Mouse (Mus musculus) monocyte, adult 5-6 weeks (primary cell): Measurements from ENCODE around the gene Fxyd4. TPM values are rescaled to one million over a fixed set of nuclear protein-coding genes. Genes with fewer than 3 reads are reported as not detected.

Experiments used
- ATAC-seq: fragments of 153-309, 156-312 bp; replicated peaks from 2 replicates; pipeline ENCODE4 v1.8.0; 2017; ENCODE audit warnings: mild to moderate bottlenecking; ENCODE audit not compliant: low TSS enrichment, insufficient number of reproducible peaks, severe bottlenecking, poor library complexity, low FRiP score
- total RNA-seq: library from RNA; stranded (forward); fragments of 200-1000, 200-491, 200-594 nt; gene quantifications from 3 replicates; pipeline ENCODE4 v1.2.3, GENCODE M21; 2017

Gene Fxyd4
- total RNA-seq, 1 experiment from 2014 or later = not detected

- peak; percentile 92 for ATAC-seq
These were observed 37.1 kb downstream of the Fxyd4 start, which contains the start of gene Hnrnpf for GRCm38 (mm10) chr6:117900126-117901080. Gene Hnrnpf (plus strand): TSS chr6:117900324.

- ATAC-seq = no peak
These were observed 39.7 kb downstream of the Fxyd4 start for GRCm38 (mm10) chr6:117897800-117898199.

- no peak for ATAC-seq
These were observed 44.1 kb downstream of the Fxyd4 start for GRCm38 (mm10) chr6:117893435-117893834.

GRCm38 (mm10) chr6:117892386-117892785, 45.1 kb downstream of the Fxyd4 start:
- no peak for ATAC-seq

DNA sequence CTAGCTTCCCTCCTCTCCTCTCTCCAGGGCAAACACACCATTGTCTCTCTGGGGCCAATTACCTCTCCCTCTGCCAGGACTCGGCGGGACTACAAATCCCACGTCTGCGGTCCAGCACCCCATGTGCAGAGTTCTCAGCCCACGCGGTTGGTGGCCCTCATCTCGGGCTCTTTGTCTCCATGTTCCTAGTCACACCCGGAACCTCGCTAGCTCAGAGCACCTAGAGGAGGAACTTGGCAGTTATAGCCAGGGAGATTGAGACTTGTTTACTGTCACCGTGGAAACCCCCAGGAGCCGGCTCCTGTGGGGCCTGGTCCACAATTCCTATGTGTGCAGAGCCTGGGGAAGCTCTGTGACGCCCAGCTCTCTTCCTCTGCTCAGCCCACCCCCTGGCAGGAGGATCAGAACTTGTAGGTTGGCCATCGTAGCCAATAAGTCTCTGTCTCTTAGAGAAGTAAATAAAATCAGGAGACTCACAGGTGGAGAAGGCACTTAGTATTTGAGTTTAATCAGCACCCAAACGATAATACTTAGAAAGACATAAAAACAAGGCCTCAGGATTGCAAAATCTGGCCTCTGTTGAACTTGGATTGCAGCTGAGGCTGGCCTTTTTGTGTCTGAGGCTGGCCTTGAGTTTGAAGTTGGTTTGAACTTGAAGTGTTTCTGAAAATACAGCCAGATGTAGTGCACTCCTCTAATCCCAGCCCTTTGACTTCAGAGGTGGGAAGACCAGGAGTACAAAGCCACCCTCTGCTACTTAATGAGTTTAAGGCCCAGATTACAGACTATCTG, 45.9 kb downstream of the Fxyd4 start:
- ATAC-seq = peak; percentile 80

GRCm38 (mm10) chr6:117890257-117890656, 47.2 kb downstream of the Fxyd4 start:
- peak; percentile 54 for ATAC-seq

- no peak for ATAC-seq
These were observed 48.8 kb downstream of the Fxyd4 start for GRCm38 (mm10) chr6:117888642-117889096.

DNA sequence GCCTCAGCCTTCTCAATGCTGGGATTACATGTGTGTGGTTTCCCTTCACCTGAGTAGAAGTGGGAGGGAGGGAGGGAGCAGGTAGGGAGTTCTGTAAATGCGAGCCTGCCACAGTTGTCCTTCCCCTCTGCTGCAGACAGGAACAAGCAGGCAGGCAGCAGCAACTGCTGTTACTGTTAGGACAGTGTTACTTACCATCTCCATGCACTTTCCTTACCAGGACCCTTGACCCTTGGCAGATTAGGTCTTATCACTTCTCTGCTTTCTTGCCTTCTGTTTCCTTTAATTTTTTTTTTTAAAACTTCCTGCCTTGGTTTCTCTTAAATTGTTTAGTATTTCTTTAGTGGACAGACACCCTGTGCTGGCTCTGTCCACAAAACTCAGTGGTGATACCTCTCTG, 49.5 kb downstream of the Fxyd4 start:
- ATAC-seq = no peak

DNA sequence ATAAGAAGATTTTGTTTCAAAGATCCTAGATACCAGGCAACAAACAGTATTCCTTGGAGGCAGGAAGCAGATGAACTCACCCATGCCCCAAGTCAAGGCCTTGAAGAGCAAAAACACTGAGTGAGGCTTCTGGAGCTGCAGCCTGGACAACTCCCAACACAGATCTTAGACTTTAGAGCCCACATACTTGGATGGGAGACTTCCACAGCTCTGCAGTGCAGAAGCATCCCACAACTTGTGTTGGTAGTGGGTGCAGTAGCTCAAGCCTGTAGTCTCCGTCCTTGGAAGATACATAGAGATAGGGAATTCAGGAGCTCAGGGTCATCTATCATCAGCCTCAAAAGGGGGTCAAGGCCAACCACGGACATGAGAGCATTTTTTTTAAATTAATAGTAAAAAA, 51.5 kb downstream of the Fxyd4 start:
- ATAC-seq = no peak

Other genes with a start within 250 kb of the Fxyd4 start
- gene Zfp637, start 96.5 kb downstream of the Fxyd4 start, total RNA-seq = 4.1 to 7.8 TPM (median 6.6 TPM) in 3 replicates
- 0.19 to 1.1 TPM in 2 of 3 replicates, not detected in the other for gene Zfp239, start 75.6 kb downstream of the Fxyd4 start, total RNA-seq
- gene Hnrnpf, start 37.4 kb downstream of the Fxyd4 start, total RNA-seq = 1,228 to 1,583 TPM (median 1,384 TPM) in 3 replicates
- gene Rasgef1a, start 73.7 kb upstream of the Fxyd4 start, total RNA-seq = 1.0 to 4.4 TPM (median 1.7 TPM) in 3 replicates
- 131 to 223 TPM (median 204 TPM) in 3 replicates for gene Csgalnact2, start 201.4 kb upstream of the Fxyd4 start, total RNA-seq